Mouse (Mus musculus): ENCODE measurements around the gene Asb10. TPM values are rescaled to one million over a fixed set of nuclear protein-coding genes. Genes with fewer than 3 reads are reported as not detected.

Asb10 gene
- total and polyA plus RNA-seq, 3 experiments: 0.12 to 0.32 TPM; not detected in 1

- TF ChIP-seq KAT2A (conservative IDR thresholded peaks at IDR 0.05; ENCODE audit: low read depth, low read length) (peak; percentile 97), POLR2AphosphoS2 (IDR thresholded peaks at IDR 0.05; ENCODE audit: low read length) (peak; percentile 96), MEF2A (IDR thresholded peaks at IDR 0.05; ENCODE audit: extremely low read depth, insufficient replicate concordance, low read depth, low read length, poor library complexity, severe bottlenecking) (no peak), CHD1 (IDR thresholded peaks at IDR 0.05; ENCODE audit: low read depth, low read length) (no peak), SMC3 (IDR thresholded peaks at IDR 0.05; ENCODE audit: low read depth, low read length) (no peak), JUND (IDR thresholded peaks at IDR 0.05; ENCODE audit: low read depth, low read length) (no peak), MAX (IDR thresholded peaks at IDR 0.05; ENCODE audit: low read length) (peak; percentile 85), CTCF (IDR thresholded peaks at IDR 0.05 in 2 of 3, conservative IDR thresholded peaks at IDR 0.05 in 1 of 3; ENCODE audit: control insufficient read depth in 1 of 3, insufficient read depth in 1 of 3, low read depth in 2 of 3, low read length in 3 of 3, poor library complexity in 1 of 3, severe bottlenecking in 1 of 3) (no peak), MAFK (IDR thresholded peaks at IDR 0.05; ENCODE audit: borderline replicate concordance, low read depth, low read length) (no peak), MXI1 (IDR thresholded peaks at IDR 0.05; ENCODE audit: low read depth, low read length) (peak; percentile 96), BHLHE40 (IDR thresholded peaks at IDR 0.05; ENCODE audit: borderline replicate concordance, low read depth, low read length) (0 out of 2 replicates have a peak, but pooled peaks have one; percentile 47), CHD2 (IDR thresholded peaks at IDR 0.05; ENCODE audit: low read length) (peak; percentile 68; the same call in 1 of the 2 replicates), TCF12 (IDR thresholded peaks at IDR 0.05; ENCODE audit: low read depth, low read length) (peak; percentile 38; the same call in 1 of the 2 replicates), UBTF (IDR thresholded peaks at IDR 0.05; ENCODE audit: borderline replicate concordance, insufficient read depth, low read depth, low read length) (no peak), USF2 (IDR thresholded peaks at IDR 0.05; ENCODE audit: borderline replicate concordance in 1 of 2, insufficient read depth in 1 of 2, low read depth in 1 of 2, low read length in 2 of 2) (no peak), NRF1 (IDR thresholded peaks at IDR 0.05; ENCODE audit: insufficient read depth, low read depth, low read length, poor library complexity, severe bottlenecking) (0 out of 2 replicates have a peak, but pooled peaks have one; percentile 49), POLR2A (IDR thresholded peaks at IDR 0.05; ENCODE audit: control insufficient read depth in 1 of 2, insufficient read depth in 1 of 2, low read depth in 1 of 2, low read length in 2 of 2, poor library complexity in 1 of 2) (peak; percentile 90 to 97), TBP (IDR thresholded peaks at IDR 0.05; ENCODE audit: low read depth, low read length) (peak; percentile 93), MAZ (IDR thresholded peaks at IDR 0.05; ENCODE audit: low read depth, low read length) (peak; percentile 74; the same call in 1 of the 2 replicates)
These were observed 36.6 kb upstream of the Asb10 start, which contains the start of gene Abcf2 (continued) for GRCm38 (mm10) chr5:24577183-24577929.

- peak overlapping the region; percentile 66 to 67 for H3K4me3 ChIP-seq (ENCODE audit: control insufficient read depth in 1 of 2, insufficient read depth in 1 of 2, low read depth in 2 of 2, low read length in 2 of 2)
- peak overlapping the region; percentile 32 for H3K27ac ChIP-seq (ENCODE audit: control insufficient read depth, low read depth, low read length)
- no peaks in the 10 kb centered on the region for H3K27me3 ChIP-seq (ENCODE audit: control insufficient read depth in 1 of 2, insufficient read depth in 2 of 2, low read length in 2 of 2)
- no peaks in the 10 kb centered on the region for H3K9me3 ChIP-seq (replicated peaks; ENCODE audit: insufficient read depth, low read length)
- H3K4me1 ChIP-seq (ENCODE audit: control insufficient read depth in 1 of 2, insufficient read depth in 2 of 2, low read length in 2 of 2): peaks cover 12 to 16% of the 10 kb centered on the region in 2 experiments
- no peak for DNase-seq (ENCODE audit: low read depth, low spot score)
- H3K79me2 ChIP-seq (ENCODE audit: control insufficient read depth, insufficient read depth, low read length, poor library complexity): peaks cover 30% of the 10 kb centered on the region
- TF ChIP-seq ETS1 (IDR thresholded peaks at IDR 0.05; ENCODE audit: low read depth, low read length) (no peak), GABPA (IDR thresholded peaks at IDR 0.05; ENCODE audit: low read depth, low read length) (no peak), CHD1 (IDR thresholded peaks at IDR 0.05; ENCODE audit: low read depth, low read length) (0 out of 2 replicates have a peak, but pooled peaks have one; percentile 71), SMC3 (IDR thresholded peaks at IDR 0.05; ENCODE audit: low read depth, low read length) (no peak), CHD2 (IDR thresholded peaks at IDR 0.05; ENCODE audit: low read length) (no peak), EP300 (IDR thresholded peaks at IDR 0.05; ENCODE audit: low read depth in 1 of 2, low read length in 2 of 2) (0 out of 4 replicates have a peak, but pooled peaks of 1 of the 2 experiments have one; percentile 17), ZC3H11A (IDR thresholded peaks at IDR 0.05; ENCODE audit: low read depth, low read length) (0 out of 2 replicates have a peak, but pooled peaks have one; percentile 9)
- H3K9ac ChIP-seq (ENCODE audit: control insufficient read depth, low read depth, low read length, poor library complexity, severe bottlenecking): peak overlapping the region; percentile 91
- peaks cover 15 to 19% of the 10 kb centered on the region in 2 experiments for H3K36me3 ChIP-seq (ENCODE audit: control insufficient read depth in 1 of 2, insufficient read depth in 2 of 2, low read length in 2 of 2)
These were observed 36.0 kb upstream of the Asb10 start for GRCm38 (mm10) chr5:24576801-24577182.
